ENCODE assay signal across 8 mouse cellular contexts in genomic region chr9:96888742-96889344, GRCm38 (mm10). TPM values are rescaled to one million over a fixed set of nuclear protein-coding genes. Genes with fewer than 3 reads are reported as not detected.
A peak's percentile ranks its signal among the peaks of the same experiment; 100 is the strongest.
DNase-seq lines count a peak whose midpoint lies in the region; ATAC-seq and TF ChIP-seq lines count a peak whose summit lies in the region.

No protein-coding gene starts in this region.

- peak; percentile 37 to 53 for DNase-seq in heart, adult 2 months
- DNase-seq in heart, adult 8-10 months (ENCODE audit: low spot score): no peak
- peak; percentile 35 to 37 for DNase-seq in adrenal gland, adult 18-20 months (ENCODE audit: low spot score in 2 of 2)
- DNase-seq in hindbrain, embryonic 14.5 days (ENCODE audit: low spot score): no peak
- peak; percentile 10 to 16 for DNase-seq in natural killer cell, adult 2 months (ENCODE audit: low spot score in 2 of 2)
- DNase-seq in urinary bladder, postnatal 36 days (ENCODE audit: low spot score in 2 of 2): peak; percentile 25 to 42

- no peaks in the 10 kb centered on the region for H3K9me3 ChIP-seq in hindbrain, embryonic 14.5 days (ENCODE audit: control insufficient read depth, low read length)
- H3K9me3 ChIP-seq in limb, embryonic 15.5 days: no peaks in the 10 kb centered on the region

- H3K4me1 ChIP-seq in heart, adult 2 months (ENCODE audit: control insufficient read depth, insufficient read depth, low read length): no peaks in the 10 kb centered on the region
- H3K4me1 ChIP-seq in embryonic fibroblast, embryonic 13.5 days (ENCODE audit: control insufficient read depth, insufficient read depth, low read length): 0 out of 2 replicates have a peak, but pooled peaks cover 3% of the 10 kb centered on the region
- peaks cover 52% of the 10 kb centered on the region for H3K4me1 ChIP-seq in hindbrain, embryonic 14.5 days (replicated peaks; ENCODE audit: control insufficient read depth, insufficient read depth, low read length)
- H3K4me1 ChIP-seq in limb, embryonic 15.5 days: peaks cover 17% of the 10 kb centered on the region

- TF ChIP-seq CTCF in heart, adult 2 months (IDR thresholded peaks at IDR 0.05): no peak
- no peak for TF ChIP-seq CTCF in embryonic fibroblast, embryonic 13.5 days (IDR thresholded peaks at IDR 0.05; ENCODE audit: borderline replicate concordance, insufficient read depth, low read length)

- intact Hi-C loops in heart, adult 2 months (cut with DNase I): loop anchor here (1.0 kb wide), 1 partner anchor 50 kb away; no protein-coding TSS in a partner anchor

- no peaks in the 10 kb centered on the region for H3K79me2 ChIP-seq in heart, adult 2 months (replicated peaks; ENCODE audit: control insufficient read depth, insufficient read depth, low read length)

- H3K36me3 ChIP-seq in heart, adult 2 months (ENCODE audit: control insufficient read depth, insufficient read depth, low read length): no peaks in the 10 kb centered on the region
- H3K36me3 ChIP-seq in hindbrain, embryonic 14.5 days (replicated peaks; ENCODE audit: control insufficient read depth, insufficient read depth): no peaks in the 10 kb centered on the region
- no peaks in the 10 kb centered on the region for H3K36me3 ChIP-seq in limb, embryonic 15.5 days

- H3K9ac ChIP-seq in heart, adult 2 months (ENCODE audit: low read depth, low read length): peak overlapping the region; percentile 80
- H3K9ac ChIP-seq in hindbrain, embryonic 14.5 days: peak overlapping the region; percentile 83
- peak overlapping the region; percentile 76 for H3K9ac ChIP-seq in limb, embryonic 15.5 days

- H3K27me3 ChIP-seq in heart, adult 2 months (ENCODE audit: control insufficient read depth, insufficient read depth, low read length): no peaks in the 10 kb centered on the region
- no peaks in the 10 kb centered on the region for H3K27me3 ChIP-seq in hindbrain, embryonic 14.5 days (ENCODE audit: control insufficient read depth, insufficient read depth, low read length)
- H3K27me3 ChIP-seq in limb, embryonic 15.5 days: peaks cover 12% of the 10 kb centered on the region; the same call in 1 of the 2 replicates

- ATAC-seq in hindbrain, embryonic 14.5 days (ENCODE audit: low FRiP score): peak; percentile 1; the same call in 1 of the 2 replicates
- ATAC-seq in limb, embryonic 15.5 days (ENCODE audit: insufficient number of reproducible peaks, low FRiP score, low TSS enrichment, low read depth): peak; percentile 22; the same call in 1 of the 2 replicates

- whole genome bisulfite sequencing in heart, adult 2 months: 1% methylated on average over 37 of the region's 37 CpGs
- under 1% methylated on average over 36 of the region's 37 CpGs for whole genome bisulfite sequencing in hindbrain, embryonic 14.5 days
- WGBS in limb, embryonic 15.5 days: under 1% methylated on average over 37 of the region's 37 CpGs

- no peak for TF ChIP-seq EP300 in heart, adult 2 months (IDR thresholded peaks at IDR 0.05; ENCODE audit: insufficient read depth, low read depth, low read length)

- peak overlapping the region; percentile 58 for H3K4me3 ChIP-seq in heart, adult 2 months
- peak overlapping the region; percentile 69 for H3K4me3 ChIP-seq in embryonic fibroblast, embryonic 13.5 days (ENCODE audit: insufficient read depth, low read length)
- peak overlapping the region; percentile 67 for H3K4me3 ChIP-seq in hindbrain, embryonic 14.5 days (replicated peaks; ENCODE audit: low read length)
- peak overlapping the region; percentile 68 for H3K4me3 ChIP-seq in limb, embryonic 15.5 days

- no peak for TF ChIP-seq POLR2A in heart, adult 2 months (IDR thresholded peaks at IDR 0.05; ENCODE audit: insufficient read depth, low read depth, low read length)
- TF ChIP-seq POLR2A in embryonic fibroblast, embryonic 13.5 days (IDR thresholded peaks at IDR 0.05; ENCODE audit: low read depth, low read length): no peak

- peak overlapping the region; percentile 82 for H3K27ac ChIP-seq in heart, adult 2 months
- no peak overlapping the region for H3K27ac ChIP-seq in embryonic fibroblast, embryonic 13.5 days (ENCODE audit: insufficient read depth, low read length)
- H3K27ac ChIP-seq in hindbrain, embryonic 14.5 days: peak overlapping the region; percentile 81
- H3K27ac ChIP-seq in limb, embryonic 15.5 days: no peak overlapping the region

- H3K4me2 ChIP-seq in hindbrain, embryonic 14.5 days (replicated peaks): peak overlapping the region; percentile 93
- peak overlapping the region; percentile 93 for H3K4me2 ChIP-seq in limb, embryonic 15.5 days

RNA-seq across cellular contexts. Expression of gene Pxylp1, which starts 3.6 kb away (rescaled TPM):
- total RNA-seq in heart, adult 2 months (2021): 10 to 100 TPM; 16.3 to 16.9 TPM
- polyA plus RNA-seq in heart, adult 2 months (2012; rRNA removed): 6.5 and 9.5 TPM in 2 replicates
- total RNA-seq in heart, adult 8-10 months (2022): 10 to 100 TPM; 12.3 to 22.6 (median 17.7) TPM
- total RNA-seq in adrenal gland, adult 18-20 months (2021): 1 to 10 TPM; 3.7 to 8.1 TPM
- 19.5 and 31.4 TPM in 2 replicates for polyA plus RNA-seq in embryonic fibroblast, embryonic 13.5 days (2011; ENCODE audit: insufficient read length, low read depth, missing spikeins)
- polyA plus RNA-seq in hindbrain, embryonic 14.5 days (2014; fragmentation: Nextera tagmentation; extraction: Ambion mirVana): 34.6 and 43.9 TPM in 2 replicates
- 26.4 and 27.9 TPM in 2 replicates for polyA plus RNA-seq in limb, embryonic 15.5 days (2015; fragmentation: Nextera tagmentation; extraction: Ambion mirVana)

Comparison
In these comparisons a context has a peak if more than half of its experiments do, and no peak if none do; other contexts are left out.
1. DNase-seq: peak in heart, adult 2 months (2 of 2), adrenal gland, adult 18-20 months (2 of 2), natural killer cell, adult 2 months (2 of 2) and urinary bladder, postnatal 36 days (2 of 2); none in heart, adult 8-10 months (single experiment) and hindbrain, embryonic 14.5 days (single experiment).
2. H3K27ac ChIP-seq: peak in heart, adult 2 months (single experiment) and hindbrain, embryonic 14.5 days (single experiment); none in embryonic fibroblast, embryonic 13.5 days (single experiment) and limb, embryonic 15.5 days (single experiment).
3. Peak in every context shown above with its lines, with median percentiles within 50 percentile points of each other: H3K4me3 ChIP-seq and H3K9ac ChIP-seq.